Mouse (Mus musculus): ENCODE data around the gene Birc2.

- no peak for TF ChIP-seq CTCF (IDR thresholded peaks at IDR 0.05; ENCODE audit: low read depth, low read length)
- no peak for TF ChIP-seq EP300 (IDR thresholded peaks at IDR 0.05; ENCODE audit: insufficient read depth, low read depth, low read length)
Observed at GRCm38 (mm10) chr9:7775011-7775410, 61.9 kb downstream of the Birc2 start.

Data from ES-Bruce4 (cell line).